Mouse (Mus musculus) G1E-ER4 (cell line): Measurements from ENCODE around the gene Sh3bp5l. TPM values are rescaled to one million over a fixed set of nuclear protein-coding genes. Genes with fewer than 3 reads are reported as not detected.
A peak's percentile ranks its signal among the peaks of the same experiment; 100 is the strongest.

Source experiments
- GATA1 ChIP-seq: IDR thresholded peaks from one replicate; pipeline ENCODE4 v1.8.0; 2012; ENCODE audit warnings: low read length, inconsistent platforms
- polyA plus RNA-seq: library from polyadenylated mRNA; stranded (reverse); fragments of >175 nt; gene quantifications from 2 replicates; pipeline ENCODE4 v1.2.3, GENCODE M21; 2012

Gene Sh3bp5l
- polyA plus RNA-seq, 1 experiment = 33.7 TPM

DNA sequence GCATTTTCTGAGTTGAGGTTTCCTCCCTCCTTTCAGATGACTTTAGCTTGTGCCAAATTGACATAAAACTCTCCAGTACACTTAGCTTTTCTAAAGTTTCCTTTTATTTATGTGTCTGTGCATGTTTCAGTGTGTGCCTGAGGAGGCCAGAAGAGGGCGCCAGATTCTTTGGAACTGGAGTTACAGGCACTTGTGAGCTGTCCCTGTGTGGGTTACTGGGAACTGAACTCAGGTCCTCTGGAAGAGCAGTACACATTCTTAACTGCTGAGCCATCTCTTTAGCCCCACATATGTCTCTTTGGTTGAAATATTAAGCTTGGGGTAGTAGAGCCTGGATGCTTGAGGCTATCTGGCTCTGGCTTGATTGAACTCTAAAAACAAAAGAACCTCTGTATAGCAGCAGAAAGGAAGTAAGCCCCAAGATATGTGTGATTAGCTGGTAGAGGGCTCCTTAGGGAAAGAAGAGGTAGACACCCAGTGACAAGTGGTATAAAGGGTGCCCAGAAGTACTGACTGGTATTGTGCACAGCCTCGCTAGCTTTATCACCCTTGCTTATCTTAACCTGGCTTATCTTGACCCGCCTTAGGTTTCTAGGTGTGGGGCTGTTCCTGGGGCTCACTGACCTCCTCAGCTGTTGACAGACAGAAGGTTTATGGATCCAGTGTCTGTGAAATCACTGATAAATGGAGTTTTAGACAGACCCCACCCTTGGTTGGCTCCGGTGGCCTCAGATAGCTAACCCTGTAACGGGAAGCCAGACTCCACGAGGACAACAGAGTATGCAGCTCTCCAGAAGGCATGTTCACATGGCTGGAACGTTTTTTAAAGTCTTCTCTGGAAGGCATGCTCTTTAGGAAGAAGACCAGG lies 22.4 kb downstream of the Sh3bp5l start:
- TF ChIP-seq GATA1 = peak; percentile 98

DNA sequence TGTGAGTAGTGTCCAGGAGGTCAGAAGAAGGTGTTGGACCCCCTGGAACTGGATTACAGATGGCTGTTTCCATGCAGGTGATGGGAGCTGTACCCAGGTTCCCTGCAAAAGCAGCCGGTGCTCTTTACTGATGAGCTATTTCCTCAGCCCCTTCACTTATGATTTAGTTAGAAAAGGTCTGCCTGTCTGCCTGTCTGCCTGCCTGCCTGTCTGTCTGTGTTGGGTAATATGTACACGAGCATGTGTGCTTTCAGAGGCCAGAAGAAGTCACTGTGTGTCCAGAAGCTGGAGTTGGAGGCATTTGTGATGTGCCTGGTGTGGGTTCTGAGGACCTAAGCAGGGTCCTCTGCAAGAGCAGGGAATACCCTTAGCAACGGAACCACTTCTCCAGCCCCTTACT lies 23.2 kb downstream of the Sh3bp5l start:
- TF ChIP-seq GATA1 = no peak

DNA sequence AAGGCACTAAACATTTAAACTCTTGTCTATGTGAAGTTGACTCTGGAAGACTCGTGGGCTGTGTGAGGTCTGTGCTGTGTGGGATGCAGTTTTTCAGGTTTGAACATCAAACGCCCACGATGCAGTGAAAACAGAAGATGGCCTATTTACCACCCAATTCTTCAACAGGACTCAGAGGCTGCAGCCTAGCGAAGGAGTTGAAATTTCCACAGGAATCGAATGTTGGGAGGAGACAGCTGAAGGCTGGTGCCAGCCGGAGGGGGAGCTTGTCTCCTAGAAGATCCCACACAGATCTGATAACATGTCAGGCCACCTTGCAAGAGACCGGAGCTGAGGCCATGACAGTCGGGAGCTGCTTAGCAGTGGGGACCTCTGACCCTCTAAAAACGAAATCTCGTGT lies 24.0 kb downstream of the Sh3bp5l start:
- no peak for TF ChIP-seq GATA1

DNA sequence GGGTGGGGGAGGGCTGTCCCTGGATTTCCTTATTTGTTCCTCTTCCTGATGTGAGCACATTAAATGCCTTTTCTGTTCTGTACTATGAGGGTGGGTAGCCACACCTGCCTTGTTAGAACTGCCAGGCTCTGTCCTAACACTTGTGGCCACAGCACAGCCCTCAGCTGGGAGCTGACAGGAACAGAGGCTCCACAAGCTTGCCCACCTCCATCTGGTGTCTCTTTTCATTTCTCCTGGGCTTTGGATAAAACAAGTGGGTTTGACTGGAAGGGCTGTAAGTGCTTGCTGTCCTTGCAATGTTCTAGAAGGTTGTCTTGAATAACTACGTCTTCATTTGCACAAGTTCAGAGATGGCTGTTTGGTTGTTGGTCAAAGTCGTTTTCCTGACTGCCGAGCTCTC lies 24.4 kb downstream of the Sh3bp5l start:
- TF ChIP-seq GATA1 = no peak

DNA sequence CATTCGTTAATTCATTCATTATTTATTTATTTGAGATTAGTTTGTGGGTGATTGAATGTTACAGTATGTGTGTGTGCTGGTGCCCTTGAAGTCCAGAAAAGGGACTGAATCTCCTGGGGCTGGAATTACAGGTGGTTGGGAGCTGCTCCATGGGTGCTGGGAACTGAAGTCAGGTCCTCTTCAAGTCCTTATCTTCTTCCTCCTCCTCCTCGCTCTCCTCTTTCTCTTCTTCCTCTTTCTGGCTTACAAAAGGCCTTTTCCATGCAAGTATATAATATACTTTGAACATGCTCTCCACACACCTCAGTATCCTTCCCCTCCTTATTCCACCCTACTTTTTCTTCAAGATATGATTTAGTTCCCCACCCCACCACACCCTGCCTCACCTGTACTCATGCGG lies 26.5 kb downstream of the Sh3bp5l start:
- no peak for TF ChIP-seq GATA1

DNA sequence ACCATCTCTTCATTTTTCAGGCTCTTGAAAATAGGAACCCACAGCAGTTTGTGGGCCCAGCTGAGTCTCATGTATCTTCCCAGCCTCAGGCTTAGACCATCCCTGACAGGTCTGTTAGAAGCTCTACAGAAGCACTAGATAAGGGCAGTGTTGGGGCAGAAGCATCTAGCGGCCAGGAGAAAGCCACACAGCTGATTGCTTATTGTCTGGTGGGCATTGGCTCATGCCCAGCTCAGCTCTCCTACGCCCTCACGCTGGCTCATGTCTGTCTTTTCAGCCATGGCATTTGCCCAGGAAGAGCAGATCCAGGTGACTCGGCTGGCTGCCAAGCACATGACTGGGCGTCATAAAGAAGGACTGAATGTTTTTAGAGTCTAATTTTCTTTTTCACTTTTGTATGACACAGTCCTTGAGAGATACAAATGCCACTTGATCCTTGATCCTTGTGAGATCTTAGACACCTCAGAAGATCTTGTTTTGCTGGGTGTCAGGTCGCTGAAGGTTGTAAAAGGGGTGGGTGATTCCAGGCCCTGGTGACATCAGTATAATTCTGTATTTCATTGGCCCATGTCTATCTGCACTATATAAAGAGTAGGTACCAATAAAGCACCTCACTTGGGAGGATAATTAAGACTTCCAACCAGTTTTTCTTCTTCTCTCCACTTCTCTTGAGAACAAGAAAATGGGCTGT lies 27.5 kb downstream of the Sh3bp5l start:
- no peak for TF ChIP-seq GATA1

DNA sequence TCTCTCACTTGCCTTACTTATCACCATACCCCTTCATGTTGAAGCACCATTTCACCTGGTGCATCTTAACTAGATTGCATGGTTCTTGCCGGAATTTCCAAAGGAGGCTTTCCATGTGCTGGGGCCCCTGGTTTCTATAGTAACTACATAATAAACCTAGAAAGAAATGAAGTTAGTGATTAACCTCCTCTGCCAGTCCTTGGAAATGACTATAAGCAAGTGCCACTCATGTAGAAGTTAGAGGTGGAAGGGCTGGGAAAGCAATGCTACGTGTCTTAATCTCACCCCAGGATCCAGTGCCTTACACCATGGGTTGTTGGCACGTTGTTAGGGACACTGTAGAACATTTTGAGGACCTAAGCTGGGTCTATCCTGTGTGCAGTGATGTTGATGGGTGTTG lies 33.9 kb downstream of the Sh3bp5l start:
- TF ChIP-seq GATA1 = no peak

DNA sequence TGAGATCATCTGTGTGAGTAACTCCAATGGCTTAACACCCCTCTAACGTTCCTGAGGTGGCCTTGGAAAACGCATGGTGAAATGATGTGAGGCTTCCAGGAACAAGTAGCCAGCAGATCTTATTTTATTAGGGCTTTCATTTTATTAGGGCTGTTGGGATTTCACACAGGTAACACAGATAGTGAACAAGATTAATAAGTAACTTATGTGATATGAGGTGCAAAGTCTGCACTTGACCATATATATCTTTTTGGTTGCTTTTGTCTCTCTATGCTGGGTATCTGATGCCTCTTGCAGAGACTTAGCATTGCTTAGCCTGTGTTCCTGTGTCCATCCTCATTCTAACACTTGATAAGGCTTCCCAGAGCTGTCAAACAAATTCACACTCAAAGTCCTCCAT lies 46.7 kb downstream of the Sh3bp5l start:
- no peak for TF ChIP-seq GATA1

DNA sequence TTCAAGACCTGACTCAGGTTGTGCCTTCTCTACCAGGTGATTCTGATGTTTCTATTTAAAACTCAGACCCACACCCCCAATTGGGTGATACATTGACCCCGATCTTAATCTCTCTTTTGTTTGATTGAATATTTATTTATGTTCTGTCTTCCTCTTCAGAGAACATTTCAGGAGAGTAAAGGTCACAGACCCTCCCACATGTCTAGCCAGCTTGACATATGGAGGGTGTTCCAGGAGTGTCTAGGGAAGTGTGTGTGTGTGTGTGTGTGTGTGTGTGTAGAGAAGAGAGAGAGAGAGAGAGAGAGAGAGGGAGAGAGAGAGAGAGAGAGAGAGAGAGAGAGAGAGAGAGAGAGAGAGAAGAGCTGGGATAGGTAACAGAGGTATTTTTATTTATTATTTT lies 47.2 kb downstream of the Sh3bp5l start:
- TF ChIP-seq GATA1 = no peak

DNA sequence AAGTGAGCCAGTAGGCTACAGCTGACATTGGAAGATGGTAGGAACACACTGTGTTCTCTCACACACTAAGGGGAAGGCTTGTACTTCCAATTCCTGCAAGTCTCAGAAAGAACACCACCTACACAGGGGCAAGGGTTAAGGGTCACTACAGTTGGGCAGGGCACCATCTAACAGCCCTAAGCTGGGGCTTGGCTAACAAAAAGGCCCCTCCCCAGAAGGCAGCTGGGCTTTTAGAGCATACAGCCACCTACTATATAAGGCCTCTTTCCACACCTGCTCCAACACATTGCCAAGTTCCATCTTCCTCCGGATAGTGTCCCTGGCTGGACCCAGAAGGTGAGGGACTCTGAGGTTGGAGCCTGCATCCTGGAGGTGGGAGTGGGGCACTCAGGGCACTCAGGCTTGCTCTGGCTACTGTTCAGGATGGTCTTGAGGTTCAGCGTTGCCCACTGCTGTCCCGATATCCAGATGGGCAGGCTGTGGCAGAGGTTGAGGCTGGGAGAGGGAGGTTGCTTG lies 48.3 kb downstream of the Sh3bp5l start, which contains the start of gene Lypd8:
TSS of gene Lypd8 (plus strand) at position 281 of the 516 bp plus-strand sequence.
- no peak for TF ChIP-seq GATA1

DNA sequence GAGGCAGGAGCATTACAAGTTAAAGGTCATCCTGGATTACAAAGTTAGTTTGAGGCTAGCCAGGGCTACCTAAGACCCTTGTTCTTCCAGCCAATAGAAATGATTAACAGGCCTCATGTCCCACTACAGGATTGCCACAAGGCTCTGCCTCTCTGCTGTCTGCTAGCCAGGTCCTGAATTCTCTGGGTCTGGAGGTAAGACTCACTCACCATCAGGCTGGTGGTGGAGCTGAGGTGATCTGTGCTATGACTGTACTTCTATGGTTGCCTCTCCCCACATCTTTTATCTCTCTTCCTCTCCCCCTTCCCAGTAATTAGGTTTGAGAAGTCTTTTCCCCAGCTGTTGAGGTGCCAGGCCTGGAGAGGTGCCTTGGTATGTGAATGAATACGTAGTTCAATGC lies 49.0 kb downstream of the Sh3bp5l start:
- TF ChIP-seq GATA1 = no peak

DNA sequence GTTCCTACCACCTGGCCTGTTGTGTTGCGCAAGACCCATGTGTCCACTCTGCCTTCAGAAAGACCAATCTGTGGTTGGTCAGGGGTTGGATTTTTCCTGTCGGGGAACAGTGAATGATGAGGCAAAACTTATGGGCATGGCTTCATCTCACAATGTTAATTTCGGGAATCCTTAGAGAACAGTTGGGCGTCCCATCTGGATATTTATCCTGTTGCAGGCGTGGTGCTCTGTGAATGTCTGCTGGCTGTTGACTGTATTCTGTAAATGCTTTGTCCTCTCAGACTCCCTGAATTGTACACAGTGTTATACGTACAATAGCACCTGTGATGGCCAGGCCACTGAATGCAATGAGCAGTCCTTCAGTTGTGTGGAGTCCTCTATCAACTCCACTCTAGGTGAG lies 51.9 kb downstream of the Sh3bp5l start:
- TF ChIP-seq GATA1 = no peak

Other genes with a start within 250 kb of the Sh3bp5l start
- gene Gm12248, start 237.6 kb upstream of the Sh3bp5l start, polyA plus RNA-seq = not detected in 2 replicates
- 5.0 and 5.4 TPM in 2 replicates for gene Cnot8, start 226.6 kb upstream of the Sh3bp5l start, polyA plus RNA-seq
- gene Gemin5, start 162.2 kb upstream of the Sh3bp5l start, polyA plus RNA-seq = 20.1 and 23.5 TPM in 2 replicates
- gene Mrpl22, start 159.1 kb upstream of the Sh3bp5l start, polyA plus RNA-seq = 17.1 and 27.0 TPM in 2 replicates
- 0.41 and 0.95 TPM in 2 replicates for gene Igtp, start 131.2 kb upstream of the Sh3bp5l start, polyA plus RNA-seq
- 0.11 and 0.19 TPM in 2 replicates for gene Irgm2, start 131.1 kb upstream of the Sh3bp5l start, polyA plus RNA-seq
- not detected in 2 replicates for gene 4930438A08Rik, start 55.9 kb upstream of the Sh3bp5l start, polyA plus RNA-seq
- gene Zfp692, start 23.7 kb upstream of the Sh3bp5l start, polyA plus RNA-seq = 17.2 and 21.2 TPM in 2 replicates
- gene Zfp672, start 385 bp upstream of the Sh3bp5l start, polyA plus RNA-seq = 10.1 and 10.8 TPM in 2 replicates
- gene Lypd8, start 48.3 kb downstream of the Sh3bp5l start, polyA plus RNA-seq = not detected in 2 replicates
- gene 1810065E05Rik, start 90.4 kb downstream of the Sh3bp5l start, polyA plus RNA-seq = not detected in 2 replicates
- gene Gm12253, start 101.8 kb downstream of the Sh3bp5l start, polyA plus RNA-seq = not detected in 2 replicates
- not detected in 2 replicates for gene Lypd9, start 122.2 kb downstream of the Sh3bp5l start, polyA plus RNA-seq
- not detected in 2 replicates for gene Olfr30, start 131.5 kb downstream of the Sh3bp5l start, polyA plus RNA-seq
- not detected in 2 replicates for gene Olfr332, start 161.8 kb downstream of the Sh3bp5l start, polyA plus RNA-seq
- not detected in 2 replicates for gene Olfr331, start 171.8 kb downstream of the Sh3bp5l start, polyA plus RNA-seq
- not detected in 2 replicates for gene Olfr330, start 204.1 kb downstream of the Sh3bp5l start, polyA plus RNA-seq
- gene Olfr329-ps, start 215.7 kb downstream of the Sh3bp5l start, polyA plus RNA-seq = not detected in 2 replicates
- gene Olfr328, start 224.9 kb downstream of the Sh3bp5l start, polyA plus RNA-seq = not detected in 2 replicates
- not detected in 2 replicates for gene Olfr224, start 239.8 kb downstream of the Sh3bp5l start, polyA plus RNA-seq
- not detected in 2 replicates for gene Olfr325, start 247.0 kb downstream of the Sh3bp5l start, polyA plus RNA-seq